Mouse (Mus musculus): ENCODE results near the gene Gp1bb. TPM values are rescaled to one million over a fixed set of nuclear protein-coding genes. Genes with fewer than 3 reads are reported as not detected.

Gp1bb gene
- polyA plus RNA-seq (2014; fragmentation: Illumina TruSeq; extraction: RNeasy Lipid Tissue Mini Kit (QIAGEN cat#74804); ENCODE audit: low read depth, low replicate concordance): not detected

GRCm38 (mm10) chr16:18622019-18622418 is at the start of gene Gp1bb:
TSS of gene Gp1bb (minus strand) at chr16:18622403.

GRCm38 (mm10) chr16:18629390-18630231 is 7.4 kb upstream of the Gp1bb start, which contains the start of gene Sept5:
TSS of gene Sept5 (minus strand) at chr16:18629954.

GRCm38 (mm10) chr16:18626376-18626878 is 4.2 kb upstream of the Gp1bb start, which contains the start of gene Gm49601:
TSS of gene Gm49601 (minus strand) at chr16:18626427.

GRCm38 (mm10) chr16:18589804-18590790 is 32.1 kb downstream of the Gp1bb start, which contains the start of gene Tbx1:
TSS of gene Tbx1 (minus strand) at chr16:18590671.

Other genes starting within 250 kb of the Gp1bb start
- gene Txnrd2, start 196.0 kb downstream of the Gp1bb start, polyA plus RNA-seq (2014; fragmentation: Illumina TruSeq; extraction: RNeasy Lipid Tissue Mini Kit (QIAGEN cat#74804); ENCODE audit: low read depth, low replicate concordance): 6.9 TPM
- gene Comt, start 195.6 kb downstream of the Gp1bb start, polyA plus RNA-seq (2014; fragmentation: Illumina TruSeq; extraction: RNeasy Lipid Tissue Mini Kit (QIAGEN cat#74804); ENCODE audit: low read depth, low replicate concordance): 108 TPM
- 0.40 TPM for gene Gnb1l, start 123.7 kb downstream of the Gp1bb start, polyA plus RNA-seq (2014; fragmentation: Illumina TruSeq; extraction: RNeasy Lipid Tissue Mini Kit (QIAGEN cat#74804); ENCODE audit: low read depth, low replicate concordance)
- not detected for gene Rtl10, start 123.5 kb downstream of the Gp1bb start, polyA plus RNA-seq (2014; fragmentation: Illumina TruSeq; extraction: RNeasy Lipid Tissue Mini Kit (QIAGEN cat#74804); ENCODE audit: low read depth, low replicate concordance)
- gene Tbx1, start 31.7 kb downstream of the Gp1bb start, polyA plus RNA-seq (2014; fragmentation: Illumina TruSeq; extraction: RNeasy Lipid Tissue Mini Kit (QIAGEN cat#74804); ENCODE audit: low read depth, low replicate concordance): not detected
- not detected for gene Gm49601, start 4.0 kb upstream of the Gp1bb start, polyA plus RNA-seq (2014; fragmentation: Illumina TruSeq; extraction: RNeasy Lipid Tissue Mini Kit (QIAGEN cat#74804); ENCODE audit: low read depth, low replicate concordance)
- not detected for gene Sept5, start 7.6 kb upstream of the Gp1bb start, polyA plus RNA-seq (2014; fragmentation: Illumina TruSeq; extraction: RNeasy Lipid Tissue Mini Kit (QIAGEN cat#74804); ENCODE audit: low read depth, low replicate concordance)
- gene Cldn5, start 154.4 kb upstream of the Gp1bb start, polyA plus RNA-seq (2014; fragmentation: Illumina TruSeq; extraction: RNeasy Lipid Tissue Mini Kit (QIAGEN cat#74804); ENCODE audit: low read depth, low replicate concordance): 0.37 TPM
- gene Ufd1, start 189.4 kb upstream of the Gp1bb start, polyA plus RNA-seq (2014; fragmentation: Illumina TruSeq; extraction: RNeasy Lipid Tissue Mini Kit (QIAGEN cat#74804); ENCODE audit: low read depth, low replicate concordance): 41.2 TPM
- 0.34 TPM for gene Cdc45, start 189.6 kb upstream of the Gp1bb start, polyA plus RNA-seq (2014; fragmentation: Illumina TruSeq; extraction: RNeasy Lipid Tissue Mini Kit (QIAGEN cat#74804); ENCODE audit: low read depth, low replicate concordance)
- gene 2510002D24Rik, start 214.2 kb upstream of the Gp1bb start, polyA plus RNA-seq (2014; fragmentation: Illumina TruSeq; extraction: RNeasy Lipid Tissue Mini Kit (QIAGEN cat#74804); ENCODE audit: low read depth, low replicate concordance): 8.0 TPM
- gene Gm28539, start 214.2 kb upstream of the Gp1bb start, polyA plus RNA-seq (2014; fragmentation: Illumina TruSeq; extraction: RNeasy Lipid Tissue Mini Kit (QIAGEN cat#74804); ENCODE audit: low read depth, low replicate concordance): not detected